Mouse (Mus musculus): Measurements from ENCODE around the gene Tbata. TPM values are rescaled to one million over a fixed set of nuclear protein-coding genes. Genes with fewer than 3 reads are reported as not detected.

Gene Tbata
- polyA plus RNA-seq, 1 experiment from 2014 or later: not detected

Small RNA genes lying within 50 kb of the gene (microRNA-seq; reads per million reads assigned to microRNA genes)
- gene Gm44308: not detected

Other genes with a start within 250 kb of the Tbata start
- gene Pcbd1, start 82.6 kb upstream of the Tbata start, polyA plus RNA-seq (2015; fragmentation: Nextera tagmentation; extraction: Ambion mirVana): 152 and 183 TPM in 2 replicates
- gene Sgpl1, start 24.3 kb upstream of the Tbata start, polyA plus RNA-seq (2015; fragmentation: Nextera tagmentation; extraction: Ambion mirVana): 46.9 and 53.5 TPM in 2 replicates
- 1.0 and 1.2 TPM in 2 replicates for gene Adamts14, start 101.5 kb downstream of the Tbata start, polyA plus RNA-seq (2015; fragmentation: Nextera tagmentation; extraction: Ambion mirVana)
- gene Prf1, start 125.9 kb downstream of the Tbata start, polyA plus RNA-seq (2015; fragmentation: Nextera tagmentation; extraction: Ambion mirVana): 0.06 TPM in 1 of 2 replicates, not detected in the other
- 16.9 and 18.7 TPM in 2 replicates for gene Pald1, start 211.6 kb downstream of the Tbata start, polyA plus RNA-seq (2015; fragmentation: Nextera tagmentation; extraction: Ambion mirVana)
- gene Nodal, start 246.0 kb downstream of the Tbata start, polyA plus RNA-seq (2015; fragmentation: Nextera tagmentation; extraction: Ambion mirVana): 0.15 and 0.18 TPM in 2 replicates

All from stomach, embryonic 15.5 days (tissue).